Mouse (Mus musculus) forebrain, embryonic 14.5 days (tissue): ENCODE measurements around the gene Gpc4. TPM values are rescaled to one million over a fixed set of nuclear protein-coding genes. Genes with fewer than 3 reads are reported as not detected.
A peak's percentile ranks its signal among the peaks of the same experiment; 100 is the strongest.

Source experiments
- ATAC-seq: fragments of 200-750 bp; cut with Nextera tagmentation; 2 replicates; pipeline ENCODE4 v1.8.0; 2017; ENCODE audit warnings: mild to moderate bottlenecking, moderate library complexity
- DNase-seq: peaks from one replicate; pipeline ENCODE4 v3.0.0-alpha.2; 2015; ENCODE audit warnings: low spot score
- H3K27ac ChIP-seq: fragments of 300-500 bp; sonication (generic); 2 replicates; pipeline ENCODE4 v1.5.1; 2014; ENCODE audit warnings: low read depth, mild to moderate bottlenecking, control low read depth, low read length, moderate library complexity
- H3K27me3 ChIP-seq: fragments of 300-500 bp; sonication (generic); replicated peaks from 2 replicates; pipeline ENCODE4 v1.6.1; 2014; ENCODE audit warnings: low read length, control low read depth, mixed read lengths; ENCODE audit not compliant: control insufficient read depth, insufficient read depth
- H3K36me3 ChIP-seq: fragments of 300-500 bp; sonication (generic); 2 replicates; pipeline ENCODE4 v1.6.1; 2014; ENCODE audit warnings: low read length, control low read depth; ENCODE audit not compliant: control insufficient read depth, insufficient read depth
- H3K4me1 ChIP-seq: fragments of 300-500 bp; sonication (generic); 2 replicates; pipeline ENCODE4 v1.6.1; 2014; ENCODE audit warnings: antibody characterized with exemption, low read length, control low read depth; ENCODE audit not compliant: control insufficient read depth, insufficient read depth
- H3K4me2 ChIP-seq: fragments of 300-500 bp; sonication (generic); 2 replicates; pipeline ENCODE4 v1.6.1; 2014; ENCODE audit warnings: mild to moderate bottlenecking, control low read depth, low read length
- H3K4me3 ChIP-seq: fragments of 300-500 bp; sonication (generic); 2 replicates; pipeline ENCODE4 v1.5.1; 2014; ENCODE audit warnings: low read depth, low read length, control low read depth
- H3K9ac ChIP-seq: fragments of 300-500 bp; sonication (generic); 2 replicates; pipeline ENCODE4 v1.6.1; 2014; ENCODE audit warnings: mild to moderate bottlenecking, low read length, control low read depth, moderate library complexity
- H3K9me3 ChIP-seq: fragments of 300-500 bp; sonication (generic); replicated peaks from 2 replicates; pipeline ENCODE4 v1.6.1; 2016; ENCODE audit warnings: low read length, control low read depth, mixed read lengths; ENCODE audit not compliant: control insufficient read depth
- WGBS: fragments of 180-500 bp; shearing (Covaris S2); extraction: QIAGEN DNeasy Blood & Tissue Kit; methylation state at CpG from one replicate; pipeline ENCODE4 v1.1.7; 2014; 5-methylcytosine and 5-hydroxymethylcytosine counted together
- polyA plus RNA-seq: library from polyadenylated mRNA; unstranded; fragments of >200 nt; fragmentation: Nextera tagmentation; extraction: Ambion mirVana; gene quantifications from 2 replicates; pipeline ENCODE4 v1.2.1, GENCODE M21; 2014

The Gpc4 gene
- polyA plus RNA-seq, 1 experiment from 2014 or later = 25.4 TPM

DNA sequence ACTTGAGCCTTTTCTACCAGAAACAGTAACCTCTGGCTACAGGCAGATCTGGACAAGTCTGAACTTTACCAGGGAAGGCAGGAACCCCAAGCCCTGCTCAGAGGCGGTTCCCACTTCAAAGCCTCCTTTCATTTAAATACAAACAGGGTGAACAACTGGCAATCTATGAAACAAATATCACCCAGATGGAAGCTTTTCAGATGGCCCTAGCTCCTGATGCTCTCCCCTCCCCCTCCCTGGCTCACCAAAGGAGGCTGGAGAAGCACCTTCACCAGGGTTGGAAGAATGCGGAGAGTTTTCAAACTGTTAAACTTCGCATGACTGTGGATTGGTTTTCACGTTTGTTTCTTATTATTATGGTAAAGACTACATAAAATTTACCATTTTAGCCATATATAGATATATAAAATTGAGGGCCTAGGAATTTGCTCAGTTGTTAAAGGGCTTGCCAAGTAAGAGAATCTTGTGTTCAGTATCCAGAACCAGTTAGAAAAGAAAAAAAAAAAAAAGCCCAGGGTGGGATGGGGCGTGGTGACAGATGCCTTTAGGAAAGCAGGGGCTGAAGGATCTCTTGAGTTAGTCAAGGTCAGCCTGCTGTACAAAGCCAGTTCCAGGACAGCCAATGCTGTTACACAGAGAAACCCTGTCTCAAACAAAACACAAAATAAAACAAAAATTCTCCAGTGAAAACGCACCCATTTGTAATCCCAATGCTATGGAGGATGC, 2.6 kb upstream of the Gpc4 start:
- ATAC-seq = no peak
- H3K36me3 ChIP-seq = no peaks in the 10 kb centered on the region
- WGBS = 53% methylated on average over 6 of the region's 6 CpGs

DNA sequence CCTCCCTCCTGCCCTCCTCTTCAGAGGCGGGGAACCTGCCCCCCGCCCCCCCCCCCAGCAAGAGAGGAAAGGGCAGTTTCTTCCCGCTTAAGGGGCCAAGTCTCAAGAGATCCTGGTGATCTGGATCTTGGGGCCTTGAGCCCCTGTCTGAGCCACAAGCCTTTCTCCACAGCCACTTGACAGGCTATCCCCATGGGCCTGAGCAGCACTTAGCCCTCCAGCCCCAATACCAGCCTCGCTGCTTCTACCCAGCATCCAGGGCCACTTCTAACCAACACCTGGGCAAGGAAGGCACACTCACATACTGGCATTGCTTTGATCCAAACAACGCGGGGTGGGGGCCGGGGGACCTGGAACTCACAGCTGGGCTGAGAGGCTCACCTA, 495 bp upstream of the Gpc4 start:
- Histone ChIP-seq H3K4me2 (peak overlapping the region; percentile 59), H3K27ac (no peak overlapping the region), H3K27me3 (no peaks in the 10 kb centered on the region), H3K9ac (no peak overlapping the region), H3K4me1 (0 out of 2 replicates have a peak, but pooled peaks cover 2% of the 10 kb centered on the region), H3K4me3 (peak overlapping the region; percentile 49), H3K36me3 (no peaks in the 10 kb centered on the region), H3K9me3 (no peaks in the 10 kb centered on the region)
- peak; percentile 59 for ATAC-seq
- WGBS = 35% methylated on average over 5 of the region's 7 CpGs
- DNase-seq = no peak

More for the DNA sequence above, 2.6 kb upstream of the Gpc4 start:
- Histone ChIP-seq H3K27me3 (no peaks in the 10 kb centered on the region), H3K4me2 (no peak overlapping the region), H3K9ac (no peak overlapping the region), H3K27ac (no peak overlapping the region), H3K4me3 (no peak overlapping the region), H3K9me3 (no peaks in the 10 kb centered on the region), H3K4me1 (0 out of 2 replicates have a peak, but pooled peaks cover 2% of the 10 kb centered on the region)
- no peak for DNase-seq

DNA sequence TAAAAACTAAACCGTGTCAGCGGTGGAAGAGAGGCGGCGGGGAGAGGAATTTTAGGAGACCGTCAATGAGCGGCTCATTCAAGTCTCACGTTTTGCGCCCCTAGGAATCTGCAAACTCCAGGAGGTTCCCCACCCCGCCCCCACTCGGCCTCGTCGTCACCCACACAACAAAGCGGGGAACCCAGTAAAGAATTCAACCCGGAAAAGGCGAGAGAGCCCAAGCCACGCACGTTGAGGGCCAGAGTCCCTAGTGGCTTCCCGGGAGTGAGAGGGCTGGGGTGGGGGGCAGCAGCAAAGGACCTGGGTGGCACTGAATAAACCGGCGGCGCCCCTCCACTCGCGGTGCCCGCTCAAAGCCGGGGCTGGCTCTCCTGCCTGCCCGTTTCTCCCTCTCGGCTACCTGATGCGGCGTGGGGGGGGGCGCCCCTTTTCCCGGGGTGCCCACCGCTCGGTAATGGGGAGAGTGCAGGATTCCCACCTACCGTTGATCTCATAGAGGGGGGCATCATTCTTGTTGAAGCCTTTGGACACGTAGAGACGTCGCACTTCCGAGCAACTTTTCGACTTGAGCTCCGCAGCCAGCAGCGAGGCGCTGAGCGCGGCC, 816 bp downstream of the Gpc4 start:
- no peak for DNase-seq
- ATAC-seq = peak; percentile 18
- Histone ChIP-seq H3K27ac (no peak overlapping the region; the same call in 1 of the 2 replicates), H3K36me3 (no peaks in the 10 kb centered on the region), H3K9ac (peak overlapping the region; percentile 73), H3K4me3 (peak overlapping the region; percentile 49), H3K9me3 (no peaks in the 10 kb centered on the region), H3K4me2 (peak overlapping the region; percentile 59), H3K27me3 (no peaks in the 10 kb centered on the region), H3K4me1 (0 out of 2 replicates have a peak, but pooled peaks cover 2% of the 10 kb centered on the region)
- WGBS = 35% methylated on average over 44 of the region's 44 CpGs

DNA sequence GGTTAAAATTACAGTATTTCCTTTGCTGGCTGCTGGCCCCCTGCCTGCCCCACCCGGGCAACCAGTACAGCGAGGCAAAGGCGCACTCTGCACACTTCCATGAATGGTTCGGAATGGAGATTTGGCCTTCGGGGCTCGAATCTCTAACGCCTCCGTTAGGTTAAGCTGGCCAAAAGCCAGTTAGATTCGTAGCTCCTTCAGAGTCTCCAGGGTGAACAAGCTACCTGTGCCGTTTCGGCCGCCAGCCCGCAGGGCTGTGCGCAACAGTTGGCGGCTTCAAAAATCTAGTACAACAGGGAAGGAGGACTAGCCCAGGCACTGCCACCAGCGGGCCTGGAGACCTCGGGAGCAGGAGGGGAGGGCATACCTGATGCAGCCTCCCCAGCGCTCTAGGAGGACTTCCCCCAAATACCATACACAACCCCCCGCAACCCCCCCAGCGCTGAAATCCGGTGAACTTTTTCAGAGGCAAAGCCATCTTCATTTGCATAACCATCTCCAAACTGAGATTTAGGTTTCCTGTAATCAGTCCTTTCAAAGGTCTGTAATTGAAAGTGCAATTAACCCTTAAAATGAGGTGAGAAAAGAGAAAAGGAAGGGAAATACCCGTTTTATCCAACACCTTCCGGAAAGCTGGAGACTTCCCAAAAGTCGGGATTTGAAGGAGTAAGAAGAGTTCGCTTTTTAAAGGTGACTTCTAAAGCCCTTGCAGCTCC, 1.5 kb downstream of the Gpc4 start:
- Histone ChIP-seq H3K9ac (peak overlapping the region; percentile 73), H3K4me3 (peak overlapping the region; percentile 49), H3K4me1 (0 out of 2 replicates have a peak, but pooled peaks cover 2% of the 10 kb centered on the region), H3K27me3 (no peaks in the 10 kb centered on the region), H3K36me3 (no peaks in the 10 kb centered on the region), H3K4me2 (peak overlapping the region; percentile 59), H3K27ac (peak overlapping the region; percentile 27; the same call in 1 of the 2 replicates), H3K9me3 (no peaks in the 10 kb centered on the region)
- DNase-seq (no peak), ATAC-seq (no peak)
- WGBS = 28% methylated on average over 25 of the region's 25 CpGs

DNA sequence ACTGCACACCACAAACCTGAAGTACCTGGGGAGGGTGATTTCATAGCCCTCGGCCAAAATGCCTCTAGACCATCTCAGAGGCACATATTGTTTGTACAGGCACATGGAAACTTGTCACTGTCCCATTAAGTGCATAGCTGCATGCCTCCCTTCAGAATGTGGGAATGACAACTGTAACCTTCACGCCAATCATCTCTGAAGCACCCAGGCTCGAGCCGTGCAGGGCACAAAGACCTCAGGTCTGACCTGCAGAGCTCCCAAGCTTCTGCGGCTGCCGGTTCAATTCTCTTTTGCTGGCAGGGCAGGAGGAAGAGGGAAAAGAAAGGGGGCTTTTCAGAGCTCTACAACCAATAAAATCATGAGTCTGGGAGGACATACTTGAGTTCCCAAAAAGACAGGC, 2.3 kb downstream of the Gpc4 start:
- no peak for DNase-seq
- Histone ChIP-seq H3K9ac (peak overlapping the region; percentile 73; the same call in 1 of the 2 replicates), H3K36me3 (no peaks in the 10 kb centered on the region), H3K4me2 (peak overlapping the region; percentile 59), H3K27ac (no peak overlapping the region), H3K4me1 (0 out of 2 replicates have a peak, but pooled peaks cover 2% of the 10 kb centered on the region), H3K4me3 (peak overlapping the region; percentile 49), H3K9me3 (no peaks in the 10 kb centered on the region), H3K27me3 (no peaks in the 10 kb centered on the region)
- ATAC-seq = no peak
- WGBS = 28% methylated on average over 6 of the region's 6 CpGs

DNA sequence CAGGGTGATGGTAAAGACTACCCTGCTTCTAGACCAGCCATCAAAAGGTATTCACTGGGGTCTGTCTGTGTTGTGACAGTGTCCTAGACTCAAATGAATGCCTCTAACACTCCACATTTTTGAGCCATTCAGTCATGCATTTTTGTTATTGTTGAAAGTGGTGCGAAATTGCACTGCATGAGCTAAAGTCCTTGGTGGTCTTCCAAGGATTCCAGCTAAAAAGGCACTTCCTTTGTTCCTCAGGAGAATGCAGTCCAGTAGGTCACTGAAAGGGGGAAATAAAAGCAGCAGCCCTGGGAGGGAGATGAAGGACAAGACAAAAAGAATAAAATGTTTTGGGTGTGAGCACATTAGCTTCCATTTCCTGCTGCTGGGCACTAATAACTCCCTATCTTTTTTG, 2.8 kb downstream of the Gpc4 start:
- Histone ChIP-seq H3K9ac (no peak overlapping the region; the same call in 1 of the 2 replicates), H3K27ac (no peak overlapping the region), H3K27me3 (no peaks in the 10 kb centered on the region), H3K4me1 (0 out of 2 replicates have a peak, but pooled peaks cover 2% of the 10 kb centered on the region), H3K36me3 (no peaks in the 10 kb centered on the region), H3K4me2 (peak overlapping the region; percentile 59), H3K4me3 (peak overlapping the region; percentile 49), H3K9me3 (no peaks in the 10 kb centered on the region)
- 25% methylated on average over 1 of the region's 1 CpGs for WGBS
- DNase-seq (no peak), ATAC-seq (no peak)

DNA sequence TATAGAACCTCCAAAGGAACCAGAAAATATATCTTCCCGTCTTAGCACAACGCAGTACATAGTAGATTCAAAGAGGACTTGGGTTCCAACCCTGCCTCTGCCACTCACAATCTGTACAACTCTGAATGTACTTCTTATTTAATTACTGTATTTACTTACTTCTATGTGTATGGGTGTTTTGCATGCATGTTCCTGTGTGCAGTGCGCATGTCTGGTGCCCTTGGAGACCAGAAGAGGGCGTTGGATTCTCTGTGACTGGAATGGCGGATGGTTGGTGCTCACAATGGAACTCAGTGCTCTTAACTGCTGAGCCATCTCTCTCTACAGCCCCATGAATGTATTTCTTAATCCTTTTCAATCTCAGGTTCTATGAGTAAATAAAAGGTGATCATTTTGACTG, 5.4 kb downstream of the Gpc4 start:
- DNase-seq = no peak
- no peaks in the 10 kb centered on the region for H3K9me3 ChIP-seq
- H3K4me1 ChIP-seq = no peaks in the 10 kb centered on the region
- H3K27ac ChIP-seq = no peak overlapping the region
- 80% methylated on average over 5 of the region's 5 CpGs for WGBS
- no peak overlapping the region for H3K4me2 ChIP-seq
- no peaks in the 10 kb centered on the region for H3K27me3 ChIP-seq
- ATAC-seq = no peak
- no peaks in the 10 kb centered on the region for H3K36me3 ChIP-seq
- no peak overlapping the region for H3K9ac ChIP-seq
- H3K4me3 ChIP-seq = no peak overlapping the region

DNA sequence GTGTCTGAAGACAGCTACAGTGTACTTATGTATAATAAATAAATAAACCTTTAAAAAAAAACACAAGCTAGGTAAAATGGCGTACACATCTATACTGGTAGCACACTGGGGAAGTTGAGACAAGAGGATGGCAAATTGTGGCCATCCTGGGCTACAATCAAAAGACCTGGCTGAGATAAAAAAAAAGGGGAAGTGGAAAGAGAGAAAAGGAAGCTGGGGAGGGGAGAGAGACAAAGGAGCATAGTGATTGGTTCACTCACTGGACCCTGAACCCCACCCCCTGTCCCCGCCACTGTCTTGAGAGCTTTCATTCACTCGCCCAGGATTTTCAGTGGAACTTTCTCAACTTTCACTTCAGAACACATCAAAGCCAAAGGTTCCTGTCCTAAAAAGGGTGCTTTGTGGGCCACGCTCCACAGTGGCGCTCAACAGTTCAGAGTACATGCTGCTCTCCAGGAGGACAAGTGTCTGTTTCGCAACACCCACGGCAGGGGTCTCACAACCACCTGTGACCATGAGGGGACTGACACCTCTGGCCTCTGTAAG, 9.6 kb downstream of the Gpc4 start:
- no peak for ATAC-seq
- peaks cover 6% of the 10 kb centered on the region for H3K4me1 ChIP-seq
- H3K9ac ChIP-seq = no peak overlapping the region
- H3K9me3 ChIP-seq = no peaks in the 10 kb centered on the region
- no peak for DNase-seq
- no peaks in the 10 kb centered on the region for H3K27me3 ChIP-seq
- 77% methylated on average over 7 of the region's 7 CpGs for WGBS
- no peak overlapping the region for H3K27ac ChIP-seq
- H3K4me2 ChIP-seq = no peak overlapping the region
- no peak overlapping the region for H3K4me3 ChIP-seq
- H3K36me3 ChIP-seq = no peaks in the 10 kb centered on the region
